Mouse (Mus musculus) heart, embryonic 16.5 days (tissue): ENCODE results near the gene Mier2. TPM values are rescaled to one million over a fixed set of nuclear protein-coding genes. Genes with fewer than 3 reads are reported as not detected.

Experiments
- ATAC-seq: fragments of 200-750 bp; cut with Nextera tagmentation; replicated peaks from 2 replicates; pipeline ENCODE4 v1.8.0; 2017; ENCODE audit warnings: moderate number of reproducible peaks; ENCODE audit not compliant: insufficient read depth, low FRiP score; ENCODE audit errors: extremely low read depth
- H3K27ac ChIP-seq: fragments of 300-500 bp; sonication (generic); 2 replicates; pipeline ENCODE4 v1.5.1; 2014; ENCODE audit warnings: mild to moderate bottlenecking, low read length, control low read depth, moderate library complexity
- H3K27me3 ChIP-seq: fragments of 300-500 bp; sonication (generic); 2 replicates; pipeline ENCODE4 v1.6.1; 2014; ENCODE audit warnings: low read length, mixed read lengths; ENCODE audit not compliant: control insufficient read depth, insufficient read depth
- H3K36me3 ChIP-seq: fragments of 300-500 bp; sonication (generic); 2 replicates; pipeline ENCODE4 v1.6.1; 2014; ENCODE audit not compliant: control insufficient read depth, insufficient read depth
- H3K4me1 ChIP-seq: fragments of 300-500 bp; sonication (generic); 2 replicates; pipeline ENCODE4 v1.6.1; 2014; ENCODE audit warnings: low read length, mixed read lengths; ENCODE audit not compliant: control insufficient read depth, insufficient read depth
- H3K4me2 ChIP-seq: fragments of 300-500 bp; sonication (generic); 2 replicates; pipeline ENCODE4 v1.6.1; 2014; ENCODE audit warnings: low read depth, mild to moderate bottlenecking, control low read depth, low read length
- H3K4me3 ChIP-seq: fragments of 300-500 bp; sonication (generic); 2 replicates; pipeline ENCODE4 v1.5.1; 2014; ENCODE audit warnings: mild to moderate bottlenecking, control low read depth, low read length
- H3K9ac ChIP-seq: fragments of 300-500 bp; sonication (generic); 2 replicates; pipeline ENCODE4 v1.6.1; 2014; ENCODE audit warnings: low read length, control low read depth
- H3K9me3 ChIP-seq: fragments of 300-500 bp; sonication (generic); replicated peaks from 2 replicates; pipeline ENCODE4 v1.6.1; 2016; ENCODE audit warnings: low read length; ENCODE audit not compliant: control insufficient read depth
- WGBS: fragments of 180-500 bp; shearing (Covaris S2); extraction: QIAGEN DNeasy Blood & Tissue Kit; methylation state at CpG from one replicate; pipeline ENCODE4 v1.1.7; 2014; 5-methylcytosine and 5-hydroxymethylcytosine counted together
- polyA plus RNA-seq: library from polyadenylated mRNA; unstranded; fragments of >200 nt; fragmentation: Nextera tagmentation; extraction: Ambion mirVana; gene quantifications from 2 replicates; pipeline ENCODE4 v1.2.1, GENCODE M21; 2015

The Mier2 gene
- polyA plus RNA-seq, 1 experiment from 2014 or later, result 26.5 TPM

- H3K4me2 ChIP-seq, result no peak overlapping the region
- H3K36me3 ChIP-seq, result peaks cover 47% of the 10 kb centered on the region
- no peaks in the 10 kb centered on the region for H3K27me3 ChIP-seq
- WGBS, result 87% methylated on average over 18 of the region's 18 CpGs
- no peak overlapping the region for H3K9ac ChIP-seq
- H3K9me3 ChIP-seq, result no peaks in the 10 kb centered on the region
- ATAC-seq, result no peak
- H3K4me1 ChIP-seq, result peaks cover 10% of the 10 kb centered on the region
- H3K27ac ChIP-seq, result no peak overlapping the region
- no peak overlapping the region for H3K4me3 ChIP-seq
Measured at GRCm38 (mm10) chr10:79548971-79549723, 5.9 kb downstream of the Mier2 start.

- H3K4me3 ChIP-seq, result no peak overlapping the region
- no peak overlapping the region for H3K9ac ChIP-seq
- no peaks in the 10 kb centered on the region for H3K9me3 ChIP-seq
- peaks cover 52% of the 10 kb centered on the region for H3K36me3 ChIP-seq
- no peak overlapping the region for H3K27ac ChIP-seq
- peaks cover 4% of the 10 kb centered on the region for H3K4me1 ChIP-seq
- H3K4me2 ChIP-seq, result no peak overlapping the region
- no peaks in the 10 kb centered on the region for H3K27me3 ChIP-seq
- WGBS, result 86% methylated on average over 5 of the region's 5 CpGs
- ATAC-seq, result no peak
Measured at GRCm38 (mm10) chr10:79548546-79548945, 6.5 kb downstream of the Mier2 start.

GRCm38 (mm10) chr10:79547148-79547675 lies 7.8 kb downstream of the Mier2 start:
- Histone ChIP-seq H3K36me3 (peaks cover 64% of the 10 kb centered on the region), H3K9ac (no peak overlapping the region), H3K4me1 (peaks cover 3% of the 10 kb centered on the region; the same call in 1 of the 2 replicates), H3K4me2 (no peak overlapping the region), H3K9me3 (no peaks in the 10 kb centered on the region), H3K27me3 (no peaks in the 10 kb centered on the region), H3K4me3 (no peak overlapping the region), H3K27ac (no peak overlapping the region)
- ATAC-seq, result no peak
- whole genome bisulfite sequencing, result 72% methylated on average over 5 of the region's 5 CpGs

GRCm38 (mm10) chr10:79546483-79546882 lies 8.5 kb downstream of the Mier2 start:
- Histone ChIP-seq H3K9me3 (no peaks in the 10 kb centered on the region), H3K4me2 (no peak overlapping the region), H3K27ac (no peak overlapping the region), H3K27me3 (no peaks in the 10 kb centered on the region), H3K4me1 (peaks cover 3% of the 10 kb centered on the region; the same call in 1 of the 2 replicates), H3K36me3 (peaks cover 69% of the 10 kb centered on the region), H3K4me3 (no peak overlapping the region), H3K9ac (no peak overlapping the region)
- 90% methylated on average over 11 of the region's 11 CpGs for WGBS
- no peak for ATAC-seq

- no peaks in the 10 kb centered on the region for H3K27me3 ChIP-seq
- no peak overlapping the region for H3K4me2 ChIP-seq
- peaks cover 3% of the 10 kb centered on the region; the same call in 1 of the 2 replicates for H3K4me1 ChIP-seq
- 93% methylated on average over 12 of the region's 12 CpGs for WGBS
- H3K36me3 ChIP-seq, result peaks cover 74% of the 10 kb centered on the region
- H3K4me3 ChIP-seq, result no peak overlapping the region
- H3K9me3 ChIP-seq, result no peaks in the 10 kb centered on the region
- no peak for ATAC-seq
- H3K9ac ChIP-seq, result no peak overlapping the region
- no peak overlapping the region for H3K27ac ChIP-seq
Measured at GRCm38 (mm10) chr10:79545891-79546290, 9.1 kb downstream of the Mier2 start.

GRCm38 (mm10) chr10:79544631-79545030 lies 10.4 kb downstream of the Mier2 start:
- Histone ChIP-seq H3K27me3 (no peaks in the 10 kb centered on the region), H3K9ac (no peak overlapping the region), H3K27ac (no peak overlapping the region), H3K4me2 (no peak overlapping the region), H3K36me3 (peaks cover 81% of the 10 kb centered on the region), H3K9me3 (no peaks in the 10 kb centered on the region), H3K4me1 (peaks cover 3% of the 10 kb centered on the region; the same call in 1 of the 2 replicates), H3K4me3 (no peak overlapping the region)
- 83% methylated on average over 5 of the region's 5 CpGs for WGBS
- no peak for ATAC-seq

GRCm38 (mm10) chr10:79543884-79544597 lies 11.0 kb downstream of the Mier2 start:
- no peak overlapping the region for H3K27ac ChIP-seq
- peaks cover 3% of the 10 kb centered on the region; the same call in 1 of the 2 replicates for H3K4me1 ChIP-seq
- 64% methylated on average over 9 of the region's 9 CpGs for WGBS
- H3K4me3 ChIP-seq, result no peak overlapping the region
- H3K36me3 ChIP-seq, result peaks cover 78% of the 10 kb centered on the region
- no peaks in the 10 kb centered on the region for H3K27me3 ChIP-seq
- H3K4me2 ChIP-seq, result no peak overlapping the region
- no peaks in the 10 kb centered on the region for H3K9me3 ChIP-seq
- no peak overlapping the region for H3K9ac ChIP-seq
- ATAC-seq, result no peak

GRCm38 (mm10) chr10:79542171-79542570 lies 12.8 kb downstream of the Mier2 start:
- peaks cover 63% of the 10 kb centered on the region for H3K36me3 ChIP-seq
- no peak overlapping the region for H3K4me2 ChIP-seq
- ATAC-seq, result no peak
- no peak overlapping the region for H3K9ac ChIP-seq
- WGBS, result 90% methylated on average over 11 of the region's 11 CpGs
- no peak overlapping the region for H3K27ac ChIP-seq
- no peak overlapping the region for H3K4me3 ChIP-seq
- H3K4me1 ChIP-seq, result no peaks in the 10 kb centered on the region; the same call in 1 of the 2 replicates
- H3K27me3 ChIP-seq, result no peaks in the 10 kb centered on the region
- no peaks in the 10 kb centered on the region for H3K9me3 ChIP-seq

- Histone ChIP-seq H3K4me2 (no peak overlapping the region), H3K4me1 (no peaks in the 10 kb centered on the region), H3K27ac (no peak overlapping the region), H3K9ac (no peak overlapping the region), H3K27me3 (no peaks in the 10 kb centered on the region), H3K36me3 (peaks cover 61% of the 10 kb centered on the region), H3K4me3 (no peak overlapping the region), H3K9me3 (no peaks in the 10 kb centered on the region)
- no peak for ATAC-seq
- WGBS, result 88% methylated on average over 15 of the region's 15 CpGs
Measured at GRCm38 (mm10) chr10:79541522-79541921, 13.5 kb downstream of the Mier2 start.
